Mouse (Mus musculus): ENCODE measurements around the gene Olfr270. TPM values are rescaled to one million over a fixed set of nuclear protein-coding genes. Genes with fewer than 3 reads are reported as not detected.

Olfr270 gene
- not detected in 2 replicates for total RNA-seq (2015; ENCODE audit: low replicate concordance)
- total RNA-seq (2017; ENCODE audit: low replicate concordance): not detected in 2 replicates

GRCm38 (mm10) chr4:52964247-52964646, at the start of gene Olfr270:
Gene Olfr270, plus strand, starts transcription at chr4:52964547.
- ATAC-seq (replicated peaks; ENCODE audit: low FRiP score, poor library complexity, severe bottlenecking): no peak

- ATAC-seq (replicated peaks; ENCODE audit: low FRiP score, poor library complexity, severe bottlenecking): no peak
Observed at GRCm38 (mm10) chr4:52916659-52917310, 47.6 kb upstream of the Olfr270 start.

DNA sequence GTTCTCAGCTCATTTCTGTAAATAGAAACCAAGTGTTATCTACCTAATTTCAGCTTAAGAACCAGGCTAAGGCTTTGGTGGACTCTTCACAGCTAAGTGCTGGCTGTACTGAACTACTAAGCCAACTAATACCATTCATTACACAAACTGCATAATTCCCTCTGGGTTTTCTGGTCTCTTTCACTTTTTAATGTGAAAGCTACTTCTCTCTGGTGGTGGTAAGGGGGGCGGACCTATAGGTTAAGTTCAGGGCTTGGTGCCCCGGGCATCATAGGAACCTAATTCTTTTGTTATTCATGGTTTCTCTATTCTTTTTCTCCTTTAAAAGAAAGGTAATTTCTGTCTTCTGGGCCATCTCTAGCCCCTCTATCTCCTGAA, 47.0 kb upstream of the Olfr270 start:
- no peak for ATAC-seq (replicated peaks; ENCODE audit: low FRiP score, poor library complexity, severe bottlenecking)

DNA sequence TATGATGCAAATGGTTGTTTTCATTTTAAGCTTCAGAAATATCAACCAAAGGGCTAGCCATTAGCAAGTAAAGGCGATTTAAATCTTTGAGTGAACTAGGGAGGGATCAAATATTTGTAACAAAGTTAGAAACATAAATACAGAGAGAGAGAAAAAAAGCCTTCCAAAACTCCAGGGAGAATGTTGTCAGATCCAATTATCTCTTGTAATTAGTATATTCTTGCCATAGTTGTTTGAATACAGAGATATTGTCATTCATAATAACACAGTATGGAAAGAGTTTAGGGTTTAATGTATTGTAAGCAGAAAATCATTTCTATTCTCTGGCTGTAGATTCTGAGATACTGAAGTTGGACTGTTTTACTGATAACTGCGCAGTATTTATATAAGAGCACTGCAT, 45.3 kb upstream of the Olfr270 start, which contains the start of gene Olfr272:
Gene Olfr272, minus strand, starts transcription at position 101 of the 400 bp plus-strand sequence.
- no peak for ATAC-seq (replicated peaks; ENCODE audit: low FRiP score, poor library complexity, severe bottlenecking)

DNA sequence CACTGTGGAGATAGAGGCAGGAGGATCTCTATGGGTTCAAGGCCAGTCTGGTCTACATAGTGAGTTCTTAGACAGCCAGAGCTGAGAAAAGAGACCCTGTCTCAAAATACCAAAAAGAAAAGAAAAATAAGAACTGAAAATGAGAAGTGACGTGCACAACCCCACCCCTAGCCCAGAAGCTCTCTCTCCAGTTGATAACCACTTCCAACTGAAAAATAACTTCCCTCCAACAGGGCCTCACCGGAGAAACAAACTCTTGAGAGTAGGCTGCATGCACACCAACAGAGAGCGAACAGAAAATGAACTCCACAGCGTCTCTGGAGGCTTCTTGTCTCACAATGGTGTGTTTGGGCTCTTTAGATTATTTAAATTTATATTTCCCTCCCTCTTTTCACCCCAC, 33.9 kb upstream of the Olfr270 start:
- no peak for ATAC-seq (replicated peaks; ENCODE audit: low FRiP score, poor library complexity, severe bottlenecking)

DNA sequence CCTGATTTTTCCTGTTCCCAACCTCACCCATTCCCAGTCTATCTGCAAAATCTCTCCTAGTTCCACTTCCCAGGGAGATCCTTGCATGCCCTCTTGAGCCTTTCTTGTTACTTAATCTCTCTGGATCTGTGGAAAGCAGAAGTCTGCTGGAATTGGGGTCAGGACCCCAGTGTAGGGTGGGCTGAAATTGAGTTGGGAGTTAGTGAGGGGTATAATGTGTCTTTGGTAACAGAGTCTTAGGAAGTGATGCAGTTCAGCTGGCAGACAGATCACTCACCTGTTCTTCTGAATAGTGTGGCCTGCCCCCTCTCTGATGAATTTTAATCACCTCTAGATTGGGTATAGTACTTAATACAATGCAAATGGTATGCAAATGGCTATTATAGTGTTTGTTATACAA, 17.7 kb upstream of the Olfr270 start:
- no peak for ATAC-seq (replicated peaks; ENCODE audit: low FRiP score, poor library complexity, severe bottlenecking)

- ATAC-seq (replicated peaks; ENCODE audit: low FRiP score, poor library complexity, severe bottlenecking): no peak
Observed at GRCm38 (mm10) chr4:52949005-52949404, 15.3 kb upstream of the Olfr270 start.

DNA sequence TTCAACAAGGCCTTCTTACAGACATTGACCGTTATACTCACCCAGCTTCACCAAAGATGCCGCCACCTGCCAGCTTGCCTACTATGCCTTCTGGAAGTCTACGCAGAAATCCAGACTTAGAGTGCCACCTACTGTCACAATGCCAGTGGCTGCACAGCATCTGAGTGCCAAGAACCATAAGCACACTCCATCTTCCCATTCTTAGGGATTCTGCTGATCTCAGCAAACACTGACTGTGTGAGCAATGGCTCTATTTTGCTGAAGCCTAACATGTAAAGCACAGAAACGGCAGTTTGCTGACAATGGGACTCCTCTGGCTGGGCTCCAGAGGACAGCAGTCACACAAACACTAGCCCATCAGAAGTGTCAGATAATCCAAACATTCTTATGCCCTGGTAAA, 5.7 kb upstream of the Olfr270 start:
- ATAC-seq (replicated peaks; ENCODE audit: low FRiP score, poor library complexity, severe bottlenecking): no peak

DNA sequence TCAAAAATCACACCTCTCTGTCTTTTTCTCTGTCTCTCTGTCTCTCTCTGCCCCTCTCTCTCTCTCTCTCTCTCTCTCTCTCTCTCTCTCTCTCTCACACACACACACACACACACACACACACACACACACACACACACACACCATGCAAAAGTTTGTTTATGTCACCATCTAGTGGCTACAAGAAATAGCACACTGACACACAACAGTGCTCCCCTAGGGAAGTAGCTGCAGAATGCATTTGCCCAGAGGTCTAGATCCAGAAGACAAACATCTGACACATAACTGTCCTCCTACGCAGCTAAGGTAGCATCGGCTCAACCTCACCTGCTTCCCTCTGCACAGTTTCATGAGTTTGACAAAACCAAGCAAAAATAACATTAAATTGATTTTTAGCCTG, 20.9 kb downstream of the Olfr270 start:
- ATAC-seq (replicated peaks; ENCODE audit: low FRiP score, poor library complexity, severe bottlenecking): no peak

GRCm38 (mm10) chr4:52986266-52986665, 21.9 kb downstream of the Olfr270 start:
- ATAC-seq (replicated peaks; ENCODE audit: low FRiP score, poor library complexity, severe bottlenecking): no peak

- ATAC-seq (replicated peaks; ENCODE audit: low FRiP score, poor library complexity, severe bottlenecking): no peak
Observed at GRCm38 (mm10) chr4:52989248-52989647, 24.9 kb downstream of the Olfr270 start, which contains the start of gene Nipsnap3a. Gene Nipsnap3a, plus strand, starts transcription at chr4:52989272.

DNA sequence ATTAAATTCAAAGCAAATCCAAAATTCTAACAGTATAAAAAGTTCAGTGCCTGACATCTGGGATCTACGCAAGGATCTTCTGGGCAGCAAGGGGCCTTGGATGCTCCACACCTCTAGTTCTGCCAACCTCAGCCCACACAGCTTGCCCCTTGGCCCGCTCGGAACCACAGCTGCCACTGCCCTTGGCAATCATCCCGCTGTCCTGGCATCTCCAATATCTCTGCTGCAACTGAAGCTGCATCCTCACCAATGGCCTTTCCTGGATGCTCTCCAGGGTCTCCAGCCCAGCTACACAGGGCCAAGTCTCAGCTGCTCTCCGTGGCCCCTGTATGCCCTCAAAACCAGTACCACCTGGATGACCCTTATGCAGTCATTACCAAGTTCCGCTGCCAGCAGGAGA, 35.1 kb downstream of the Olfr270 start:
- no peak for ATAC-seq (replicated peaks; ENCODE audit: low FRiP score, poor library complexity, severe bottlenecking)

GRCm38 (mm10) chr4:53000154-53000553, 35.8 kb downstream of the Olfr270 start:
- no peak for ATAC-seq (replicated peaks; ENCODE audit: low FRiP score, poor library complexity, severe bottlenecking)

GRCm38 (mm10) chr4:53009183-53009582, 44.8 kb downstream of the Olfr270 start:
- no peak for ATAC-seq (replicated peaks; ENCODE audit: low FRiP score, poor library complexity, severe bottlenecking)

DNA sequence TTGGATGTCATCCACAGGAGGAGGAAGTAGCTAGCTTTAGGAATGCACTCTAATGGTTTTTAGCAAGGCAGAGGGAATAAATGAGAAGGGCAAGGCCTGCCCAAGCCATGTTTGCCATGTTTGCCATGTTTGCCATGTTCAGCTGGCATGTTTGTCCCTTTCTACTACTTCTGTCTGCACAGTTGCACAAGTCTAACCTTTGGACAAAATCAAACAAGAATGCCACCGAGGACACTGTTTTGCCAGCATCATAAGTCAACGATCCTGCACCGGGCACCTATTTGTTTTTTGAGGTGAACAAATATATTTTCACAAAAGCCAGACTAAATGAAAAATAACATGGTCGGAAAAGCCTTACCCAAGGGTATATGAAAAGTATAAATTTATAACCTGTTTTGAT, 45.5 kb downstream of the Olfr270 start:
- ATAC-seq (replicated peaks; ENCODE audit: low FRiP score, poor library complexity, severe bottlenecking): no peak

DNA sequence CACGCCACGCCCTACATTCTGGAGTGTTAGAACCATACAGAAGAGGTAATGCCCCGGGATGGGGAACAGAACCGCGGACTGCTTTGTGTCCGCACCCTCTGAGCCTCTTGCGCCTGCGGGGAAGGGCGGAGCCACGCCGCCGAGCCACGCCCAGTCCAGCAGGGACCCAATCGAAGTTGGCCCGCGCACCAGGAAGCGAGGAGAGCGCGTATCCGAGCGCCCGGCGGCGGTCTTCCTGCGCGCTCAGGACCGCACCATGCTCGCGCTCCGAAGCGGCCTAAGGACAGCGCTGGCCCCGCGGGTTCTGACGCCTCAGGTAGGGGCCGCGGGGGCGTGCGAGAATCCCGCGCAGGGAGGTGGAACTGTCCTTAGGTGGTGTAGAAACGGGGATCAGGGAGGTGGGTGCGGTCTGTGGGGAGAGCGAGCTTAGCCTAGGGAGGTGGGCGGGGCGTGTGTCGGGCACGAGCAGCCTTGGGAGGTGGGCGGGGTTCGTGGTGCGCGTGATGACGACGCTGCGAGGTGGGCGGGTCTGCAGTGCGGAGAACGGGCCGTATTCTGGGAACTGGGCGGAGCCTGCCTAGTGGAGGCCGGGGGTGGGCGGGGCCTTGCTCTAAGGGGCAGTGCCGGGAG, 47.5 kb downstream of the Olfr270 start, which contains the start of gene Nipsnap3b:
Gene Nipsnap3b, plus strand, starts transcription at position 149 of the 630 bp plus-strand sequence.
- peak; percentile 99 for ATAC-seq (replicated peaks; ENCODE audit: low FRiP score, poor library complexity, severe bottlenecking)

GRCm38 (mm10) chr4:53014421-53014820, 50.1 kb downstream of the Olfr270 start:
- no peak for ATAC-seq (replicated peaks; ENCODE audit: low FRiP score, poor library complexity, severe bottlenecking)

DNA sequence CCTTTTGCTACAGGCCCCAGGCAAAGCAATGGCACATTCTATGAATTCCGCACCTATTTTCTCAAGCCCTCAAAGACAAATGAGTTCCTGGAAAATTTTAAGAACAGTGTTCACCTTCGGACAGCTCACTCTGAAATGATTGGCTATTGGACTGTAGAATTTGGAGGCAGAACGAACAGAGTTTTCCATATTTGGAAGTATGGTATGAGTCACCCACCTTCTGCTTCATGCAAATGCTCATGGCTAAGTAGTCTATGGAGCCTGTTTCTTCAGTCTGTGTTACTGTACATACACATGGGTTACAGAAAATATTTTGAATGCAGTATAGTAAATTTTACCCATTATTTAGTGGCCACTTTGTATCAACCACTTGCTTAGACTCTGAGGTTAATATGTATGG, 50.7 kb downstream of the Olfr270 start:
- no peak for ATAC-seq (replicated peaks; ENCODE audit: low FRiP score, poor library complexity, severe bottlenecking)

DNA sequence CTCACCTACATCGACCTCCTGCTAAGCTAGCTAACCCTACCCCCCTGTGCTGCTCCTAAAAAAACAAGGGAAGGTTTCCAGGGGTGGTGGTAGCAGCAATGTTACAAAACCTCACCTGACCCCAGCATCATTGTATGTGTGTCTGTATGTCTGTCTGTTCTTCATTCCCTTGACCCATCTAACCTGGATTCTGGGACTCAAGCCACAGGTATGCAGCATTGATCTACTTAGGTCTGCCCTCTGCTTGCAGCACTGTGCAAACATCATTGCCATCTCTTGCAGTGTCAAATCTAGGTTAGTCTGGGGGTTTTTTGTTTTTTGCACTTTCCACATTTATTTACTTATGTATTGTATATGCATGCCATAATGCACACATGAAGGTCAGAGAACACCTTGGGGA, 54.0 kb downstream of the Olfr270 start:
- ATAC-seq (replicated peaks; ENCODE audit: low FRiP score, poor library complexity, severe bottlenecking): no peak
